Mouse (Mus musculus): ENCODE measurements at regions not wholly inside any gene's neighbourhood (a gene's known extent, or its start where the extent isn't known, plus 50 kb on each side); places are given as distances from the start of the nearest gene placed in this dataset.

DNA sequence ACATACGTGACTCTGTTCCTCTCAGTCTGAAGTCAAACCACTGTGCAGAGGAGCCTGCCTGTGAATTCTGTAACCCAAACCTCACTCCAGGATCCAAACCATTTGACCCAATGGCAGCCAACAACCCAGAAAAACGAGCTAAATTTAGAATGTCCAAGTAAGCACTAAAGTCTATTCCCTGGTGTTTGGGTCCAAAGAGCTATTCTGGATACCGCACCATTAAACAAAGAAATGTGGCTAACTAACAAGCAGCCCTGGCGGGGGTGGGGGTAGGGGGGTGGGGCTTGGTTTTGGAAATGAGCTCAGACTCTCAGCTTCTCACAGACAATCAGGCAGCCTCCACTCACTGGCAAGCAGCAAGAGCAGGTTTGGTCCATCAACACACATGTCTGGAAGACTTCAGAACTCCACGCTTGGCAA lies 147.9 kb downstream of the Dyrk2 start:
- TF ChIP-seq CTCF (IDR thresholded peaks at IDR 0.05; ENCODE audit: borderline replicate concordance, insufficient read depth, low read length), result no peak
- TF ChIP-seq POLR2A (IDR thresholded peaks at IDR 0.05; ENCODE audit: low read depth, low read length), result no peak
